Mouse (Mus musculus) neural tube, postnatal 0 days (tissue): ENCODE data around the gene Adamts15. TPM values are rescaled to one million over a fixed set of nuclear protein-coding genes. Genes with fewer than 3 reads are reported as not detected.

Experiments used
- polyA plus RNA-seq: library from polyadenylated mRNA; unstranded; fragments of >200 nt; fragmentation: Nextera tagmentation; extraction: Ambion mirVana; gene quantifications from 2 replicates; pipeline ENCODE4 v1.2.1, GENCODE M21; 2015

Gene Adamts15
- 4.2 and 4.5 TPM in 2 replicates for polyA plus RNA-seq

DNA sequence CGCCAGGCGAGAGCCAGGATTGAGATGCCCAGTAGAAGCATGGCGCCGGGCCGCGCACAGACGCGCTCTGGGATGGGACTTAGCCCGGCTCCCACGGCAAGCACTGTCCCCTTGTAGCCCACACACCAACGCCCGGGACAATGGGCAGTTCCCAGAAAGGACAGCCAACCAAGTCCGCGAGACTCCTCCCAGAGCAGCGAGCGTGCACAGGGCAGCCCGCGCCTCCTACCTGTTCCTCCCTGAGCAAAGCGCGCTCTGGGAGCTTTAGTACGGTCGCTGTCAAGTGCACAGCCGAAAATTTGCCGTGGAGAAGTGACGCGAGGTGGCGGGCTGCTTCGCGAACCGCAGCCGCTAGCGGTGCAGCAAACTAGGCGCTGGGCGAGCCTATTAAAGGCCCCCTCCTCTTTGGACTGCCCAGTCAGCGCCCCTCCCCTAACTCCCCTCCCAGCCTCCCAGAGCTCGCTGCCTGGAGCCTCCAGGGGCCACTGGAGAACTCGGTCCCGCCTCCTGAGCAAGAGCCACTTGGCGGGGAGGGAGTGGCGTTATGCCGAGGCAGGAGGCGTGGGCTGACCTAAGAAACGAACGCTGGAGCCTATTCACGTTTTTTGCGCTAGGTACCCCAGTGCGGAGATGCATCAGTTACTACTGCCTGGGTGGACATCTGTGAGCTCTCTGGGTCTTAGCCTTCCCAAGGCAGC is at the start of gene Adamts15:
Gene Adamts15 (minus strand): TSS at position 256 of the 698 bp plus-strand sequence.

DNA sequence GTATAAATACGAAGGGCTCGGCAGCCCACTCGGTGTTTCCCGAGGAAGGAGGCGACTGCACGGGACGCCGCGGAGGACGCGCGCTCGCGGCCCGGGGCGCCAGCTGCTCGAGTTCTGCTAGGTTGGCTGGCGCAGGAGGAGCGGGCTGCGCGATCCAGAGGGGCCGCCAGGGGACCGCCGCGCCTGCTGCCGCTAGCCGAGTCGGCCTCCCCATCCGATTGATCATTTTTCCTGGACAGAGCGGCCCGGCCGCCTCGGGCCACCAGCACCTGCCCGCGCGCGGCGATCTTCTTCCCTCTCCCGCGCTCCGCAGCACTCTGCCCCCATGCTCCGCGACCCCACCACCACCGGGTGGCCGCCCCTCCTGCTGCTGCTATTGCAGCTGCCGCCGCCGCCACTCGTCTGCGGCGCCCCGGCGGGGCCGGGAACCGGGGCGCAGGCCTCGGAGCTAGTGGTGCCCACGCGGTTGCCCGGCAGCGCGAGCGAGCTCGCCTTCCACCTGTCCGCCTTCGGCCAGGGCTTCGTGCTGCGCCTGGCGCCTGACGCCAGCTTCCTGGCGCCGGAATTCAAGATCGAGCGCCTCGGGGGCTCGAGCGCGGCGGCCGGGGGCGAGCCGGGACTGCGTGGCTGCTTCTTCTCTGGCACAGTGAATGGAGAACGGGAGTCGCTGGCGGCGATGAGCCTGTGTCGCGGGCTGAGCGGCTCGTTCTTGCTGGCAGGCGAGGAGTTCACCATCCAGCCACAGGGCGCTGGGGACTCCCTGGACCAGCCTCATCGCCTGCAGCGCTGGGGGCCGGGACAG is 20.5 kb upstream of the Adamts15 start, which contains the start of gene Adamts8:
Gene Adamts8 (plus strand): TSS at position 51 of the 802 bp plus-strand sequence.

Other genes starting within 250 kb of the Adamts15 start
- gene Adamts8, start 20.1 kb upstream of the Adamts15 start, polyA plus RNA-seq = 1.4 and 1.5 TPM in 2 replicates
- gene Zbtb44, start 108.2 kb upstream of the Adamts15 start, polyA plus RNA-seq = 4.1 and 4.2 TPM in 2 replicates
- gene St14, start 209.4 kb upstream of the Adamts15 start, polyA plus RNA-seq = 0.70 and 0.85 TPM in 2 replicates